Mouse (Mus musculus): ENCODE data around the gene H2-M11.

H2-M11 gene

DNA sequence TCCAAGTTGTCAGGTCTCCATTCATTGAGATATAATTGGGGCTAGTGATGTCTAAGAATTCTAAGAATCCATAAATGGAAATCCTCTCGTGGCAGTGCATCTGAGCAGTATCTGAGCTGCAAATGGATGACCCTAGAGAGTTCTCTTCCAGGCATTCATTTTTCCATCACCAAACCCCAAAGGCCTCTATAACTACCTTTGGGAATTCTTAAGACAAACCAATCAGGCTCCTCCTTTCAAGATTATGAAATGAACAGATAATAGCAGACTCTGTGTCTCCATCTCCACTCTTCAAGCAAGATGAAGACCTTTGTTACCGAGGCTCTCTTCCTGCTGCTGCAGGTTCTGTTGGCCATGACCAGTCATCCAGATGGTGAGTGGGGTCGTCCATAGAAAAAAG is at the start of gene H2-M11:
Gene H2-M11, plus strand, starts transcription at position 301 of the 400 bp plus-strand sequence.
- DNase-seq (ENCODE audit: low read depth in 1 of 2, low spot score in 2 of 2), result no peak

DNA sequence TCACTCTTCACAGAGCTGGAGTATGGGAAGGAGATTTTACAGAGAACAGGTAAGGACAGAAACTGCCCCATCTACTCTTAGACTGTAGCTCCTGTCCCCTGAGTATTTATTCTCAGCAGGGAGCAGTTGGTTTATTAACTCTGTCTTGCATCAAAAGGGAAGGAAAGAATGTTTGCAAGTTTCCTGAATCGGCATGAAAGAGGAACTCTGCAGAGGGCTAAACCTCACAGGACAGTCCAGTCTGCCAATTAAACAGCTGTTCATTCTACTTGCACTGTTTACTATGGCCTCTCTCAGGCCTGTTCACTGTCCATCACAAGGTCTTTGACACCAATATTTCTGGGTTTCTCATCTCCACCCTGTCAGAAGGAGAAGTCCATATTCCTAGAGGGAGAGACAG is 46.4 kb upstream of the H2-M11 start:
- DNase-seq (ENCODE audit: low read depth in 1 of 2, low spot score in 2 of 2), result no peak

DNA sequence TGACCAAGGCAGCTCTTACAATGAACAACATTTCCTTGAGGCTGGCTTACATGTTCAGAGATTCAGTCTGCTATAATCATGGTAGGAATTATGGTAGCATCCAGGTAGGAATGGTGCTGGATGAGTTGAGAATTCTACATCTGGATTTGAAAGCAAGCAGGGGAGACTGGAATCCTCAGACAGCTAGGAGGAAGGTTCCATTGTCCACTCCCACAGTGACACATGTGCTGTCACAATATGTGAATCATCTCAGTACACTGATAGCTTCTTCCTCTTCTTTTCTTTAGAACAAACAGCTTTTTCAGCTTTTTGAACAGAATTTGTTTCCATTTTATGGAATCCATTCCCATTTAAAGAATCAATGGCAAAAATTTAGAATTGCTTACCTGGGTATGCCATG is 43.0 kb upstream of the H2-M11 start:
- no peak for DNase-seq (ENCODE audit: low read depth in 1 of 2, low spot score in 2 of 2)
